Mouse (Mus musculus) thymus, adult 2 months (tissue): ENCODE data around the gene Tshr. TPM values are rescaled to one million over a fixed set of nuclear protein-coding genes. Genes with fewer than 3 reads are reported as not detected.

Experiments
- DNase-seq: peaks from one replicate; pipeline ENCODE4 v3.0.0; 2021
- H3K27ac ChIP-seq: fragments of 200-500 bp; 2 replicates; pipeline ENCODE4 v1.5.1; 2012; ENCODE audit warnings: low read length, control low read depth; ENCODE audit not compliant: control insufficient read depth, insufficient read depth
- H3K27me3 ChIP-seq: fragments of 200-500 bp; 2 replicates; pipeline ENCODE4 v1.6.1; 2012; ENCODE audit warnings: mild to moderate bottlenecking, low read length, moderate library complexity, mixed read lengths; ENCODE audit not compliant: control insufficient read depth, insufficient read depth
- H3K36me3 ChIP-seq: fragments of 200-500 bp; 2 replicates; pipeline ENCODE4 v1.6.1; 2012; ENCODE audit warnings: mild to moderate bottlenecking, low read length, moderate library complexity; ENCODE audit not compliant: control insufficient read depth, insufficient read depth
- H3K4me1 ChIP-seq: fragments of 200-500 bp; replicated peaks from 2 replicates; pipeline ENCODE4 v1.6.1; 2012; ENCODE audit warnings: low read length; ENCODE audit not compliant: control insufficient read depth, insufficient read depth
- H3K4me3 ChIP-seq: fragments of 200-500 bp; 2 replicates; pipeline ENCODE4 v1.5.1; 2012; ENCODE audit warnings: mild to moderate bottlenecking, low read length, control low read depth, moderate library complexity; ENCODE audit not compliant: control insufficient read depth, insufficient read depth
- CTCF ChIP-seq: fragments of 200-500 bp; IDR thresholded peaks from 2 replicates; pipeline ENCODE4 v1.5.1; 2012; ENCODE audit warnings: mild to moderate bottlenecking, control low read depth, low read length, moderate library complexity, borderline replicate concordance; ENCODE audit not compliant: control insufficient read depth, poor library complexity, insufficient read depth; ENCODE audit errors: extremely low read depth
- POLR2A ChIP-seq: fragments of 200-500 bp; IDR thresholded peaks from 2 replicates; pipeline ENCODE4 v1.6.1; 2012; ENCODE audit warnings: mild to moderate bottlenecking, low read length, control low read depth, moderate library complexity; ENCODE audit not compliant: control insufficient read depth, poor library complexity, insufficient read depth; ENCODE audit errors: extremely low read depth
- WGBS: fragments of 180-500 bp; shearing (Covaris S2); methylation state at CpG from one replicate; pipeline ENCODE4 v1.1.7; 2018; 5-methylcytosine and 5-hydroxymethylcytosine counted together
- polyA plus RNA-seq: library from polyadenylated mRNA; depleted of rRNA; stranded (reverse); fragments of >200 nt; gene quantifications from 2 replicates; pipeline ENCODE4 v1.2.3, GENCODE M21; 2012; rRNA removed

The Tshr gene
- polyA plus RNA-seq, 1 experiment: 1.4 TPM

- peak; percentile 94 for DNase-seq
- peak within 1 kb of the TSS; percentile 94 for H3K4me3 ChIP-seq
- H3K36me3 ChIP-seq: peaks cover 2% of the 10 kb centered on the region; the same call in 1 of the 2 replicates
- H3K27ac ChIP-seq: peak within 1 kb of the TSS; percentile 99
- no peaks in the 10 kb centered on the region for H3K27me3 ChIP-seq
- TF ChIP-seq POLR2A (peak; percentile 100), CTCF (peak; percentile 21; the same call in 1 of the 2 replicates)
- WGBS: under 1% methylated on average over 99 of the region's 99 CpGs
- peaks cover 2% of the 10 kb centered on the region for H3K4me1 ChIP-seq
These were observed 205.7 kb downstream of the Tshr start, which contains the start of gene Gtf2a1 for GRCm38 (mm10) chr12:91589847-91590690. Gene Gtf2a1 (minus strand): TSS chr12:91590487.

GRCm38 (mm10) chr12:91590716-91591115 is 206.4 kb downstream of the Tshr start:
- peak; percentile 18 for DNase-seq
- 46% methylated on average over 6 of the region's 6 CpGs for WGBS

GRCm38 (mm10) chr12:91591191-91591590 is 206.8 kb downstream of the Tshr start:
- 100% methylated on average over 1 of the region's 1 CpGs for WGBS
- TF ChIP-seq POLR2A: no peak
- TF ChIP-seq CTCF: no peak
- H3K4me1 ChIP-seq: peaks cover 2% of the 10 kb centered on the region
- no peak overlapping the region for H3K4me3 ChIP-seq
- H3K36me3 ChIP-seq: no peaks in the 10 kb centered on the region
- no peak overlapping the region for H3K27ac ChIP-seq
- DNase-seq: no peak
- no peaks in the 10 kb centered on the region for H3K27me3 ChIP-seq

More at GRCm38 (mm10) chr12:91590716-91591115, 206.4 kb downstream of the Tshr start:
- no peaks in the 10 kb centered on the region for H3K27me3 ChIP-seq
- TF ChIP-seq POLR2A: no peak
- TF ChIP-seq CTCF: no peak
- peak overlapping the region; percentile 94; the same call in 1 of the 2 replicates for H3K4me3 ChIP-seq
- H3K36me3 ChIP-seq: no peaks in the 10 kb centered on the region
- no peak overlapping the region; the same call in 1 of the 2 replicates for H3K27ac ChIP-seq
- H3K4me1 ChIP-seq: peaks cover 2% of the 10 kb centered on the region

GRCm38 (mm10) chr12:91592128-91592527 is 207.8 kb downstream of the Tshr start:
- TF ChIP-seq POLR2A: no peak
- TF ChIP-seq CTCF: no peak
- WGBS: 71% methylated on average over 3 of the region's 3 CpGs
- Histone ChIP-seq H3K27ac (no peak overlapping the region), H3K4me1 (peaks cover 2% of the 10 kb centered on the region), H3K27me3 (no peaks in the 10 kb centered on the region), H3K36me3 (no peaks in the 10 kb centered on the region), H3K4me3 (no peak overlapping the region)
- DNase-seq: no peak

Other genes starting within 250 kb of the Tshr start
- 10.3 and 12.8 TPM in 2 replicates for gene Cep128, start 154 bp upstream of the Tshr start, polyA plus RNA-seq
- gene Gtf2a1, start 205.9 kb downstream of the Tshr start, polyA plus RNA-seq: 16.3 and 20.1 TPM in 2 replicates